Mouse (Mus musculus): ENCODE measurements around the gene C3ar1. TPM values are rescaled to one million over a fixed set of nuclear protein-coding genes. Genes with fewer than 3 reads are reported as not detected.
A peak's percentile ranks its signal among the peaks of the same experiment; 100 is the strongest.

The C3ar1 gene
- polyA plus RNA-seq, 2 experiments = 4.1 to 5.0 TPM

GRCm38 (mm10) chr6:122852696-122853095 is 3.3 kb downstream of the C3ar1 start:
- no peaks in the 10 kb centered on the region for H3K36me3 ChIP-seq (ENCODE audit: control insufficient read depth, insufficient read depth, low read length)
- H3K4me1 ChIP-seq (ENCODE audit: control insufficient read depth, insufficient read depth, low read length) = no peaks in the 10 kb centered on the region
- H3K4me2 ChIP-seq (replicated peaks; ENCODE audit: low read depth, low read length, severe bottlenecking) = no peak overlapping the region
- DNase-seq (ENCODE audit: low spot score) (no peak), ATAC-seq (ENCODE audit: low FRiP score, low read depth) (no peak)
- no peak overlapping the region for H3K27ac ChIP-seq (replicated peaks; ENCODE audit: low read depth, low read length)
- no peak for TF ChIP-seq POLR2A (IDR thresholded peaks at IDR 0.05; ENCODE audit: borderline replicate concordance, extremely low read depth, insufficient read depth, insufficient read length)
- H3K9me3 ChIP-seq (ENCODE audit: control insufficient read depth, low read length) = no peaks in the 10 kb centered on the region
- H3K9ac ChIP-seq (ENCODE audit: low read depth, low read length, severe bottlenecking) = no peak overlapping the region
- no peak overlapping the region for H3K4me3 ChIP-seq (replicated peaks; ENCODE audit: low read length)
- no peaks in the 10 kb centered on the region for H3K27me3 ChIP-seq (ENCODE audit: control insufficient read depth, insufficient read depth, low read length)
- 59% methylated on average over 2 of the region's 2 CpGs for WGBS

- ATAC-seq (ENCODE audit: low FRiP score, low read depth) = no peak
- Histone ChIP-seq H3K4me2 (replicated peaks; ENCODE audit: low read depth, low read length, severe bottlenecking) (no peak overlapping the region), H3K9ac (ENCODE audit: low read depth, low read length, severe bottlenecking) (no peak overlapping the region), H3K27ac (replicated peaks; ENCODE audit: low read depth, low read length) (no peak overlapping the region), H3K36me3 (ENCODE audit: control insufficient read depth, insufficient read depth, low read length) (peaks cover 59% of the 10 kb centered on the region), H3K4me3 (replicated peaks; ENCODE audit: low read length) (no peak overlapping the region), H3K9me3 (ENCODE audit: control insufficient read depth, low read length) (no peaks in the 10 kb centered on the region), H3K4me1 (ENCODE audit: control insufficient read depth, insufficient read depth, low read length) (no peaks in the 10 kb centered on the region), H3K27me3 (ENCODE audit: control insufficient read depth, insufficient read depth, low read length) (no peaks in the 10 kb centered on the region)
- TF ChIP-seq POLR2A (IDR thresholded peaks at IDR 0.05; ENCODE audit: borderline replicate concordance, extremely low read depth, insufficient read depth, insufficient read length) = no peak
- 60% methylated on average over 6 of the region's 6 CpGs for WGBS
- DNase-seq (ENCODE audit: low spot score) = no peak
These were observed 12.2 kb downstream of the C3ar1 start for GRCm38 (mm10) chr6:122843759-122844158.

- no peak overlapping the region for H3K4me3 ChIP-seq (replicated peaks; ENCODE audit: low read length)
- no peak for TF ChIP-seq POLR2A (IDR thresholded peaks at IDR 0.05; ENCODE audit: borderline replicate concordance, extremely low read depth, insufficient read depth, insufficient read length)
- no peak for DNase-seq (ENCODE audit: low spot score)
- no peaks in the 10 kb centered on the region for H3K9me3 ChIP-seq (ENCODE audit: control insufficient read depth, low read length)
- H3K9ac ChIP-seq (ENCODE audit: low read depth, low read length, severe bottlenecking) = no peak overlapping the region
- no peaks in the 10 kb centered on the region for H3K4me1 ChIP-seq (ENCODE audit: control insufficient read depth, insufficient read depth, low read length)
- H3K27me3 ChIP-seq (ENCODE audit: control insufficient read depth, insufficient read depth, low read length) = no peaks in the 10 kb centered on the region
- ATAC-seq (ENCODE audit: low FRiP score, low read depth) = no peak
- no peak overlapping the region for H3K4me2 ChIP-seq (replicated peaks; ENCODE audit: low read depth, low read length, severe bottlenecking)
- peaks cover 89% of the 10 kb centered on the region for H3K36me3 ChIP-seq (ENCODE audit: control insufficient read depth, insufficient read depth, low read length)
- 87% methylated on average over 5 of the region's 5 CpGs for WGBS
- H3K27ac ChIP-seq (replicated peaks; ENCODE audit: low read depth, low read length) = no peak overlapping the region
These were observed 18.4 kb downstream of the C3ar1 start for GRCm38 (mm10) chr6:122837539-122837938.

- DNase-seq (ENCODE audit: low spot score) (no peak), ATAC-seq (ENCODE audit: low FRiP score, low read depth) (no peak)
- Histone ChIP-seq H3K9me3 (ENCODE audit: control insufficient read depth, low read length) (no peaks in the 10 kb centered on the region), H3K36me3 (ENCODE audit: control insufficient read depth, insufficient read depth, low read length) (peaks cover 93% of the 10 kb centered on the region), H3K4me2 (replicated peaks; ENCODE audit: low read depth, low read length, severe bottlenecking) (no peak overlapping the region), H3K27ac (replicated peaks; ENCODE audit: low read depth, low read length) (no peak overlapping the region), H3K4me1 (ENCODE audit: control insufficient read depth, insufficient read depth, low read length) (no peaks in the 10 kb centered on the region), H3K27me3 (ENCODE audit: control insufficient read depth, insufficient read depth, low read length) (no peaks in the 10 kb centered on the region), H3K9ac (ENCODE audit: low read depth, low read length, severe bottlenecking) (no peak overlapping the region), H3K4me3 (replicated peaks; ENCODE audit: low read length) (no peak overlapping the region)
- WGBS = 98% methylated on average over 3 of the region's 3 CpGs
- TF ChIP-seq POLR2A (IDR thresholded peaks at IDR 0.05; ENCODE audit: borderline replicate concordance, extremely low read depth, insufficient read depth, insufficient read length) = no peak
These were observed 19.0 kb downstream of the C3ar1 start for GRCm38 (mm10) chr6:122836974-122837373.

GRCm38 (mm10) chr6:122834365-122834764 is 21.6 kb downstream of the C3ar1 start:
- Histone ChIP-seq H3K27me3 (ENCODE audit: control insufficient read depth, insufficient read depth, low read length) (no peaks in the 10 kb centered on the region), H3K4me1 (ENCODE audit: control insufficient read depth, insufficient read depth, low read length) (no peaks in the 10 kb centered on the region), H3K9ac (ENCODE audit: low read depth, low read length, severe bottlenecking) (no peak overlapping the region), H3K4me2 (replicated peaks; ENCODE audit: low read depth, low read length, severe bottlenecking) (no peak overlapping the region), H3K27ac (replicated peaks; ENCODE audit: low read depth, low read length) (no peak overlapping the region), H3K4me3 (replicated peaks; ENCODE audit: low read length) (no peak overlapping the region), H3K36me3 (ENCODE audit: control insufficient read depth, insufficient read depth, low read length) (peaks cover 85% of the 10 kb centered on the region), H3K9me3 (ENCODE audit: control insufficient read depth, low read length) (no peaks in the 10 kb centered on the region)
- DNase-seq (ENCODE audit: low spot score) (peak; percentile 28), ATAC-seq (ENCODE audit: low FRiP score, low read depth) (no peak)
- no peak for TF ChIP-seq POLR2A (IDR thresholded peaks at IDR 0.05; ENCODE audit: borderline replicate concordance, extremely low read depth, insufficient read depth, insufficient read length)
- WGBS = 67% methylated on average over 4 of the region's 4 CpGs

- TF ChIP-seq POLR2A (IDR thresholded peaks at IDR 0.05; ENCODE audit: borderline replicate concordance, extremely low read depth, insufficient read depth, insufficient read length) = no peak
- Histone ChIP-seq H3K9me3 (ENCODE audit: control insufficient read depth, low read length) (no peaks in the 10 kb centered on the region), H3K4me2 (replicated peaks; ENCODE audit: low read depth, low read length, severe bottlenecking) (no peak overlapping the region), H3K4me1 (ENCODE audit: control insufficient read depth, insufficient read depth, low read length) (no peaks in the 10 kb centered on the region), H3K9ac (ENCODE audit: low read depth, low read length, severe bottlenecking) (no peak overlapping the region), H3K36me3 (ENCODE audit: control insufficient read depth, insufficient read depth, low read length) (peaks cover 84% of the 10 kb centered on the region), H3K4me3 (replicated peaks; ENCODE audit: low read length) (no peak overlapping the region), H3K27ac (replicated peaks; ENCODE audit: low read depth, low read length) (no peak overlapping the region), H3K27me3 (ENCODE audit: control insufficient read depth, insufficient read depth, low read length) (no peaks in the 10 kb centered on the region)
- DNase-seq (ENCODE audit: low spot score) = no peak
- 77% methylated on average over 7 of the region's 7 CpGs for WGBS
- ATAC-seq (ENCODE audit: low FRiP score, low read depth) = no peak
These were observed 23.1 kb downstream of the C3ar1 start for GRCm38 (mm10) chr6:122832880-122833279.
